Mouse (Mus musculus): Measurements from ENCODE around the gene Ddi2.

GRCm38 (mm10) chr4:141738015-141738414 lies 14.8 kb upstream of the Ddi2 start:
- no peak for TF ChIP-seq CTCF (IDR thresholded peaks at IDR 0.05; ENCODE audit: borderline replicate concordance, control insufficient read depth, extremely low read depth, insufficient read depth, low read length, poor library complexity)
- no peak for TF ChIP-seq POLR2A (IDR thresholded peaks at IDR 0.05; ENCODE audit: control insufficient read depth, extremely low read depth, insufficient read depth, low read length, poor library complexity)
